Mouse (Mus musculus) layer of hippocampus, adult 9-10 months (tissue): ENCODE results near the gene Prmt9.

Experiments
- DNase-seq: peaks from one replicate; pipeline ENCODE4 v3.0.0; 2022; ENCODE audit warnings: low spot score

The Prmt9 gene

GRCm38 (mm10) chr8:77534358-77534992 lies 14.7 kb upstream of the Prmt9 start:
- DNase-seq: no peak

- DNase-seq: peak; percentile 37
These were observed 14.1 kb upstream of the Prmt9 start for GRCm38 (mm10) chr8:77535026-77535595.

GRCm38 (mm10) chr8:77536821-77537220 lies 12.4 kb upstream of the Prmt9 start:
- DNase-seq: no peak

- no peak for DNase-seq
These were observed 10.9 kb upstream of the Prmt9 start for GRCm38 (mm10) chr8:77538256-77538655.

GRCm38 (mm10) chr8:77543152-77543777 lies 5.9 kb upstream of the Prmt9 start:
- DNase-seq: no peak

- DNase-seq: no peak
These were observed 4.8 kb upstream of the Prmt9 start for GRCm38 (mm10) chr8:77544428-77544827.

- DNase-seq: no peak
These were observed 3.6 kb upstream of the Prmt9 start for GRCm38 (mm10) chr8:77545616-77546015.

- peak; percentile 18 for DNase-seq
These were observed 834 bp downstream of the Prmt9 start for GRCm38 (mm10) chr8:77549881-77550580.

GRCm38 (mm10) chr8:77552491-77552890 lies 3.3 kb downstream of the Prmt9 start:
- no peak for DNase-seq

- DNase-seq: no peak
These were observed 12.2 kb downstream of the Prmt9 start for GRCm38 (mm10) chr8:77561441-77561840.

- DNase-seq: no peak
These were observed 25.0 kb downstream of the Prmt9 start for GRCm38 (mm10) chr8:77574229-77574628.

GRCm38 (mm10) chr8:77577674-77578073 lies 28.5 kb downstream of the Prmt9 start:
- no peak for DNase-seq

GRCm38 (mm10) chr8:77584174-77584573 lies 35.0 kb downstream of the Prmt9 start:
- no peak for DNase-seq

GRCm38 (mm10) chr8:77609621-77610020 lies 60.4 kb downstream of the Prmt9 start:
- no peak for DNase-seq

GRCm38 (mm10) chr8:77610374-77610969 lies 61.3 kb downstream of the Prmt9 start, which contains the start of gene Tmem184c:
TSS of gene Tmem184c (minus strand) at chr8:77610698.
- peak; percentile 99 for DNase-seq

- DNase-seq: no peak
These were observed 68.7 kb downstream of the Prmt9 start for GRCm38 (mm10) chr8:77617916-77618315.

GRCm38 (mm10) chr8:77623677-77624209 lies 74.5 kb downstream of the Prmt9 start:
- no peak for DNase-seq

GRCm38 (mm10) chr8:77629858-77630537 lies 80.8 kb downstream of the Prmt9 start:
- peak; percentile 48 for DNase-seq

GRCm38 (mm10) chr8:77630691-77631090 lies 81.5 kb downstream of the Prmt9 start:
- no peak for DNase-seq
